Mouse (Mus musculus): ENCODE measurements at regions not wholly inside any gene's neighbourhood (a gene's known extent, or its start where the extent isn't known, plus 50 kb on each side); places are given as distances from the start of the nearest gene placed in this dataset.

DNA sequence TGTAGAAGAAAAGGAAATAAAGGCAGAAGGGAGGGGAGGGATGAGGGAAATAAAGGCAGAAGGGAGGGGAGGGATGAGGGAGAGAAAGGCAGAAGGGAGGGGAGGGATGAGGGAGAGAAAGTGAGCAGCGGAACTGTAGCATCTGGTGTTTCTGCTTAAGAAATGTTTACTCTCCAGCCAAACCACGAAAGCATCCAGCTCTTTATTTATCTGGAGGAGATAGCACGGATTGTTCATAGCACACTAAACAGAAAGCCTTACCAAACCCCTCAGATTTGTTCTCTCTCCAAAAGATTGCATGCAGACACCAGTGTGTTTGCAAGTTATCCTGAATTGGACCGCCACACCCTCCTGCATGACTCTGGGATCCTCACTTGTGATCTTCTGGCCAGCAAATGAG is 168.4 kb upstream of the Cxcl12 start:
- intact Hi-C loops (cut with DNase I): no loop called here

DNA sequence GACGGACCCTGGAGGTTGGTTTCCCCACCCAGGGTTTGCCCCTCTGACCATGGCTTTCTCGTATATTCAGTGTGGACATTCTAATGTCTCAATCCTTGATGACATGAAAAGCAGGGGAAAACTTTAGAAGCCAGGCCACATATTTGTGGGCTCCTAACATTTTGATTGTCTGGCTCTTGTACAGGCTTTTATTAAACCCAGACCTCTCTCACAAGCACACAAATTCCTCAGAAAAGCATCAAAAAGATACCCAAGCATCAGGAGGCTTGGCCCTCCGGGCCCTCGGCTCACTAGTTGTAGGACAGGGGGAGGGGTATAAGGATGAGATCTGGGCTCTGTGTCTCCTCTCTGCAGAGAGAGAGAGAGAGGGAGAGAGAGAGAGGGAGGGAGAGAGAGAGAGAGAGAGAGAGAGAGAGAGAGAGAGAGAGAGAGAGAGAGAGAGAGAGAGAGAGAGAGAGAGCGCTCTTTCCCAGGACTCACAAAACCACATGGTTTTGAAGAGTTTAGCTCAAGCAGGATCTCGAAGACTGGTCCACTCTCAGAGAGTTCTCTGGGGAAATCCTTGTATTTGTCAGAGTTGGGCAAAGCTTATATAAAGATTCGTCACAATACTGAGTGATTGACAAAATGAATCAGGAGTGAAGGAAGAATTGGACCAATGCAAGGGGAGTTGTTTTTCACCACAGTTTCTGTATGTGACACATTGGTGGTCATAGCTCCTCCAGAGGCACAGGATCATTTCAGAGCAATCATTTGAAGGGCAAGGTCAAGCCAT is 167.2 kb upstream of the Cxcl12 start:
- intact Hi-C loops (cut with DNase I): no loop called here

- intact Hi-C loops (cut with DNase I): no loop called here
These were observed 155.7 kb upstream of the Cxcl12 start for GRCm38 (mm10) chr6:117012621-117013020.

DNA sequence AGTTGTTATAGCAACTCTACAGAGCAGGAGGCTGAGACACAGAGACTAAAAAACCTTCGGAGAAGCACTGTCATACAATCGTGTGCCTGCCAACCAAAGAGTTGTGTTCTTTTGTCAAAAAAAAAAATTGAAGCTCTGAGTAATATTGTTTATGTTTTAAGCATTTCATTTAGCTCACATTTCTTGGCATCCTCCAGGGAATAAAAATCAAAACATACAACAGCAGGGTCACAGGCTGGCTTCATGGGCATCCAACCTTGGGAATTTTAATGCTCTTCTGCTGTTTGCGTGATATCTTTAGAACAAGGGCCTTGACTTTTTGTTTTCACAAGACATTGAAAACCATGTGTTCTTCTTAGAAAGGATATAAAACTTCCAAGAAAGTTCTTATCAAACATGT is 152.9 kb upstream of the Cxcl12 start:
- intact Hi-C loops (cut with DNase I): no loop called here

DNA sequence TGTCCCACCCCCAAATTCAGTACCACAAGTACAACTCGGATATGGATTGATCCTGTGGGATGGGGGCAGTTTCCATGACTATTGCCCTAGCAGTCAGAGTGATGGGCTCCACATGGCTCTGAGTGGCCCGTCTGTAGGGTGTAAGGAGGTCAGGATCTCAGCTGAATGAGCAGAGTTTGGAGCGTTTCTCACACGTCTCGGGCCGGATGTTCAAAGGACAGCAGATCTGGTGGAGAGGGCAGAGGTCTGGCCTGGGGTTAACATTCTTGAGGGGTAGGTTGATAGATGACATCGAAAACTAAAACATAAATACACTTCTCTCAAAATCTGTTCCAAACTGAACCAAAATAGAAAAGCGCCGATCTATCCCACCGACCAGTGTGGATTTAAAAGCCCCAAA is 146.5 kb upstream of the Cxcl12 start:
- intact Hi-C loops (cut with DNase I): no loop called here

DNA sequence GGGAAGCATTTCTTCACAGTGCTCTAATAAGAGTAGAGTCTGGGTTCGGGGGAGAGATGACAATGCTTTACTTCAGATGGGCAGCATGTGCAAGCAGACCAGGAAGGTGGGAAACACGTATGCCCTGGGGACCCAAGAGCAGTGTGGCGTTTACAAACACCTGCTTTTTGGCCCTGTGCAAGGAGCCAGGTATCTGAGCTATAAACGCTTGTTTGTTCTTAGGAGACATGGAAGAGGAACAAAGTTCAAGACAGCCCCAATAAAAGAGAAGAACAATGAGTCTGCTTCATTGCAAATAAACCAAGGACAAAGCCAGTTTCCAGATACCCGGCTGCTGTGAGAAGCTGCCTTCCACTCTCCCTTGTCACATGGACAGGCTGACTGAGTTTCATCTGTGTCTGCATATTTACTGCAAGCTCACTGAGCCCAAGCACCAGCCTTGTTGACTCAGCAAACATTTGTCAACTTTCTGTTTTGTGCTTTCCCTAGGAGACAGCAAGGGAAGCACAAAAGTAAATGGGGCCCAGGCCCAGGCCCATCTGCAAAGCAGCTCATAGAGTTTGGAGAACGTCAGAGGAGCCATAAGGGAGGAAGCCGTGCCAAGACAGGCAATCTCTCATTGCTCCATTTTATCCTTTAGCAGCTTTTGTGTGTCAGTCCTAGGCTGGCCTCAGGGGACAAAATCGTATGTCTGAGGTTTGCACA is 136.1 kb upstream of the Cxcl12 start:
- intact Hi-C loops (cut with DNase I): no loop called here

DNA sequence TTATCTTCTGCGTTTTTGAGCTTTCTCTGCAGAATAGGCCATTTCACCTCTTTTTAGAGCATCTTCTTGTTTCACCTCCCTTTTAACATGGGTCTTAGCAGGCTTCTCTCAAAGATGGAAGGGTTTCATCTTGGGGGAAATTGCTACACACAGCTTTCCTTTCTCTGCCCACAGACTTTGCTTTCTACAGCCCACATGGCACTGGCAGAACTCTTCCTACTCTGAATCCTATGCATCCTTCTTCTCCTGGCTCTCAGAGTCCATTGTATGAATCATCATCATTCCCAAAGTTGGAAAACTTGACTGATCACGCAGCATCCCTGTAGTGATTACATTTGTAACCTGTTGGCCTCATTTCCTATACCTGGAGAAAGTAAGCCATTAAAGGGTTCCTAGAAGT is 124.6 kb upstream of the Cxcl12 start:
- intact Hi-C loops (cut with DNase I): no loop called here

DNA sequence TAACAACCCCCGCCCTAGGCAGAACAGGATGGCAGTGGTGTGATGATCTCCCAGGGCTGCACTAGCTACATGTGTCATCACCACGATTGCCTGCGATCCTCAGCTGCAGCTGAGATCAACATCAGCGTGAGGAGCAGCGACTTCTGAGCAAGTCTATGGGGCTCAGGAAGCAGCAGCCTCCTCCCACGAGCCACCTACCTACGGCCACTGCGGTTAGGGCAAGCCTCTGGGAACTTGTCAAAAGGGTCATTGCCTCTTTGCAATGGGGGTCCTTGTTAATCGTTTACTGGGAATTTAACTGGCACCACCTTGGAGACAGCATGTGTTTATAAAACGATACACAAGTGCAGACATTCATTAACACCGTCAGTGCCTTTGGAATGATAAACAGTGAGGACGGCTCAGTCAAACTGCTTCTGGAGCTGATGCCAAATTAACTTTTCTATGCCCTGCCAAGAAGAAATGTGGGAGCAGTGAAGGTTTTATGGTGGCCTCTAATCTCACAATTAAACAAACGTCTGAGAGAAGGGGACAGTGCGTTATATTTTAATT is 118.8 kb upstream of the Cxcl12 start:
- intact Hi-C loops (cut with DNase I): no loop called here

DNA sequence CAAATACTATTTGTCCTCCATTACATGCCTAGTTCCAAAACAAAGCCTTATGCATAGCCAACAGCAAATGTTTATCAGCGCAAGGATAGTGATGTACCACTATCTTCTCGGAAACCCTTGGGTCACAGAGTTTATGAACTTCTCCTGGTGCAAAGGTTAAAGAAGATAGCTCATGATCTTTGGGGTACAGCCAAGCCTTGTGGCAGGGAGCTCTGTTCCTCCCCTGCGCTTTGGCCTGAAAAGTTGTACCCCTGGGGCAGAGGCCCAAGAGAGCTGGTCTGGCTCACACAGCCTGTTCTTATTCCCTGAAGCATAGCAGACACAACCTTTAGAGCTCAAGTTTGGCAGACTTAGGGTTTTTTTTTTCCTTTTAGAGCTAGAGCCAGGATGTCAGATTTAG is 107.6 kb upstream of the Cxcl12 start:
- intact Hi-C loops (cut with DNase I): no loop called here

- intact Hi-C loops (cut with DNase I): no loop called here
These were observed 100.6 kb upstream of the Cxcl12 start for GRCm38 (mm10) chr6:117067541-117068305.

DNA sequence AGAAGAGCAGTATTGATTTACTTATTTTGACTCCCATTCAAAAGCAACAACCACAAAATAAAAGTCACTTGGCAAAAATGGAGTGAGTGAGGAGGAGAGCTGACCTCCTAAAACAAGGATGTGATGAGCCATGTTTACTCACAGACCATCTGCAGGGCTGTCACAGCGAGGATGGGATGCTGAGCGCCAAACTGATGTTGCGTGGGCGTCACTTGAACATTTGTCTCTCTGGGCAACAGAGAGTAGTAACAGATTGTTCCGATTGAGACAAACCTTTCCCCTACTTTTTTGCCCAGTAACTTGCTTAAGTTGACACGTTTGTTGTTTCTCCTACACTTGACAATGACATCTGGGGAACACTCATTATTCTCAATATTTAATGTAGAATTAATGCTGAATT is 97.0 kb upstream of the Cxcl12 start:
- intact Hi-C loops (cut with DNase I): no loop called here

DNA sequence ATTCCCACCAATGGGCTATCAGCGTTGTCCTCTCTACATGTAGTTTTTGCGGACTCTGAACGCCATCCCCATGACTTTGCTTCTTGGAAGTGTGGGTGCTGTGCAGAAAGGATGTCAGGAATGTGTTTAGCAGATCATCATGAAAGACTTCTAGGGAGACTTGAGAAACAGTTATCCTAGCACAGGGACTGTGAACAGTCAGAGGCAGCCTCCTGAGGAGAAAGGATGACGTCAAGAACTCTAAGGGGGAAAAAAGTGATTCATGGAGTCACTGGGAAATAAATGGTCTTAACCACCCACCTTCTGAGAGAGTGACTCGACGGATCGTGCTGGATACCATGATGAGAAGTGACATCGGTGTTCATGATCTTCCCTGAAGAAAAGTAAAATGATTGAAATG is 96.5 kb upstream of the Cxcl12 start:
- intact Hi-C loops (cut with DNase I): no loop called here

DNA sequence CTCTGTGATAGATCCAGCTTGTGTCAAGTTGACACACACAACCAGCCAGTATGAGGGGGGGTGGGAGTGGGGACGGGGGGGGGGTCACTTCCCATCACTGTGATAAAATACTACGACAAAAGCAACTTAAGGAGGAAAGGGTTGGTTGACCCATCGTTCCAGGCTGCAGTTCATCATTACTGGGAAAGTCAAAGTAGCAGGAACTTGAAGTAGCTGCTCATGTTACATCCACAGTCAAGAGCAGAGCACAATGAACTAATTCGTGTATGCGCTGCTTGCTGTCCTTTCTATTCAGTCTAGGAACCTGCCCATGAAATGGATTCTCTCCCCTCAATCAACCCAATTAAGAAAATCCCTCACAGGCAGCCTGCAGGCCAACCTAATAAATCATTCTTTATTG is 88.8 kb upstream of the Cxcl12 start:
- intact Hi-C loops (cut with DNase I): no loop called here

DNA sequence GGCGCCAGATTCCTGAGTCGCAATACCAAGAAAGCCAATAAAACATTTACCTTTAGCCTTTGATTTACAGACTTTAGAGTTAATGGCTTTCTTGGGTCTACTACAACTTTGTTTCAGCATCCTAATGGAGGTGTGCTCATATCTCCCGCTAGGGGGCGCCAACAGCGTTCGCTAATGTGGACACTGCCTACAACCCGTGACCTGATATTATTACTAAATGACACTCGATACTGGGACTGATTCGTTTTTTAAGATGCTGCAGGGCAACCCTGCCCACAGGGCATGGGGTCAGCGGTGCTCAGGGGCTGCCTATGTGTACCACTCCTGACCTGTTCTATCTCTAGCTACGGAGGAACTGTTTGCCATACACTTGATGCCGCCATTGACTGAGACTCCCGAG is 87.4 kb upstream of the Cxcl12 start:
- intact Hi-C loops (cut with DNase I): no loop called here

DNA sequence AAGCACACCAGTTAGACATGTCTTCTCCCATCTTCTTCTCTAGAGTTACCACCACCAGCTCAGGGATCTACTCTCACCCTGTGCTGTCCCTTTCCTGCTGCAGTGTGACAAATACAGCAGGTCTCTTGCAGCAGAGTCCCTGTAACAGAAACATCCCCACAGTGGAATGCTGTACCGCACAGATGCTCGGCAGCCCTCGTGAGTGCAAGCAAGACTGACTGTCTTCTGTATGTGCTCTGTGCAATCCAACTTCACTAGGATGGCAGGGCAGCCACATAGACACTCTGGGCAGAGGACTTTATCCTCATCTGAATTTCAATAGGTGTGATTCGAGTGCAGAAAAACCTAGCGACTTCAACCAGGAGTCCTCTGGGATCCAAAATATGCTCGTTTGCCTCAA is 84.1 kb upstream of the Cxcl12 start:
- intact Hi-C loops (cut with DNase I): no loop called here

DNA sequence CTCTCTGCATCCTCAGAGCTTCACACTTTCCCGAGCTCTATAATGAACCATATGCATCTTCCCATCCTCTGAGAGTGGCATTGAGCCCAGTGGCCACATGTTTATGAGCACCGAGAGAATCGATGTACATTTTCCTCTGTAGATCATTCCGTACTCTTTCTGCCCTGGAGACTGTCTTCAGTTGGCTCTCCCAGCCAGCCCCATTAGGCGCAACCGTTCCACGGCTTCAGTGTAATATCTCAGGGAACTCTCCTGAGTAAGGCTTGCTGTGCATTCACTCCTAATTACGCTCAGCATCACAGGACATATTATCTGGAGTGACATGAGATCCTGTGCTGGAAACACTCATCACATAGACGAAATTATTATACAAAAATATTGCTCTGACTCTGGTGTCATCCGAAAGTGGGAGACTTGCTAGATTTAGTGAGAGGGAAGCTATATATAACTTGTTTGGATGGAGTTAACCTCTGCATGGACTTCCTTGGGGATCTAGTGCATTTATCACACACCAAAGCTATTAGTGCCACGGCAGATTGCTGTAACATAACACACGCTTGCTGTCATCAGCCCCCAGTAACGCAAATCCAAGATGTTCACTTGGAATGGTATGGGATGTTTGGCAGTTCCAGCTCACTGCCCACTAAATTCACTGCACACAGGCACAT is 83.4 kb upstream of the Cxcl12 start:
- intact Hi-C loops (cut with DNase I): no loop called here

DNA sequence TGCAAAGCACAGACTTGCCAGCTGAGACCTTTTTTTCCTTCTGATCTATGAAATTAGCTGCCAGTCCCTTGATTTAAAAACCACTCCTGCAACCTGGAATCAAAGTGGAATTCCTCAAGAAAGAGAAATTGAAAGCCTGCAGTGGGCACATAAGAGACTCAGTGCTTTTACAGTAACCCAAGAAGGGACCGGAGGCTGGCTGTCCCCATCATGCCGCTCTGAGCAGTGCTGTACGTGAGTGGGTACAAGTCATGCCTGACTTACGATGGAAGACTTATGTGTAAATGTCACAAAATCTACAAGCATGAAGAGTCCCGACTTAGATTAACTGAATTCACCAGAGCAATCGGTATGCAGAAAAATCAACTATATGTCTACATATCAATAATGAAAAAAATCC is 73.6 kb upstream of the Cxcl12 start:
- intact Hi-C loops (cut with DNase I): no loop called here

GRCm38 (mm10) chr6:117099871-117100270 is 68.5 kb upstream of the Cxcl12 start:
- intact Hi-C loops (cut with DNase I): no loop called here

- intact Hi-C loops (cut with DNase I): no loop called here
These were observed 65.6 kb upstream of the Cxcl12 start for GRCm38 (mm10) chr6:117102693-117103092.

DNA sequence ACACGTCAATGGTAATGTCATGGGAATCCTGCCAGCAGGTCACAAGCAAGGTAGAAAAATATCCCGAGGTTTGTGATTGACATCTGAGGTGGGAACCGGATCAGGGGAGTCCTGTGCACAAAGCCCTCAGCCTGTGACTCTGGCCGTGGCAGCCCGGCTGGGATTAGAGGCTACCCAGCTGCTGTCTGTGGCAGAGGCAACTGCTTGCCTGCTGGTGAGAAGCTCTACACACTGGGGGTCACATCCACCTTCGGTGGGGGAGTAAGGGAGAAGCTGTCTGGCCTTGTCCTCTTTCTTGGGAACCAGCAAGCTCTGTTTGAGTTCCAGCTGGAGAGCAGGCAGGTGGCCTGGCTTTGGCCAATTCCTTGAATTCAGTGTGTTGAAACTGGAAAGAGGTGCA is 64.3 kb upstream of the Cxcl12 start:
- intact Hi-C loops (cut with DNase I): no loop called here

- intact Hi-C loops (cut with DNase I): no loop called here
These were observed 63.9 kb upstream of the Cxcl12 start for GRCm38 (mm10) chr6:117104463-117104862.

DNA sequence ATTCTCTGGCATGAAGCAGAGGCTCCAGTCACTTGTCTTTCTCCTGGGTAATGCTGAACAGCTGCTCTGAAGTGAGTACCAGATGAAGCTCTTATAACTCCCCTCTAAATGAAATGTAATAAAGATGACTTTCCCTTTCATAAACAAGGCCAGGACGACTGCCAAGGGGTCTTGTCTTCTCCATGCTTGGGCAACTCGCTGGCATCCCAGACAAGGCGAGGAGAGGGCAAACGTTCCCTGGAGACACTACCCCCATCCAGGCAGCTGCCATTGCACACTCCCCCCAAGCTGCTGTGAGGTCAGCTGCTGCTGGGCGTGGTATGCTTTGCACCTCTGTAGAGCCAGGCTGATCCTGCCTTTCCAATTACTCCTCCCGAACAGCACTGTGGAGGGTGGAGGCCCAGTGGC is 63.1 kb upstream of the Cxcl12 start:
- intact Hi-C loops (cut with DNase I): no loop called here
